Mouse (Mus musculus): ENCODE data around the gene Gstm5. TPM values are rescaled to one million over a fixed set of nuclear protein-coding genes. Genes with fewer than 3 reads are reported as not detected.

The Gstm5 gene
- polyA plus RNA-seq (2012; rRNA removed), result 145 and 147 TPM in 2 replicates

DNA sequence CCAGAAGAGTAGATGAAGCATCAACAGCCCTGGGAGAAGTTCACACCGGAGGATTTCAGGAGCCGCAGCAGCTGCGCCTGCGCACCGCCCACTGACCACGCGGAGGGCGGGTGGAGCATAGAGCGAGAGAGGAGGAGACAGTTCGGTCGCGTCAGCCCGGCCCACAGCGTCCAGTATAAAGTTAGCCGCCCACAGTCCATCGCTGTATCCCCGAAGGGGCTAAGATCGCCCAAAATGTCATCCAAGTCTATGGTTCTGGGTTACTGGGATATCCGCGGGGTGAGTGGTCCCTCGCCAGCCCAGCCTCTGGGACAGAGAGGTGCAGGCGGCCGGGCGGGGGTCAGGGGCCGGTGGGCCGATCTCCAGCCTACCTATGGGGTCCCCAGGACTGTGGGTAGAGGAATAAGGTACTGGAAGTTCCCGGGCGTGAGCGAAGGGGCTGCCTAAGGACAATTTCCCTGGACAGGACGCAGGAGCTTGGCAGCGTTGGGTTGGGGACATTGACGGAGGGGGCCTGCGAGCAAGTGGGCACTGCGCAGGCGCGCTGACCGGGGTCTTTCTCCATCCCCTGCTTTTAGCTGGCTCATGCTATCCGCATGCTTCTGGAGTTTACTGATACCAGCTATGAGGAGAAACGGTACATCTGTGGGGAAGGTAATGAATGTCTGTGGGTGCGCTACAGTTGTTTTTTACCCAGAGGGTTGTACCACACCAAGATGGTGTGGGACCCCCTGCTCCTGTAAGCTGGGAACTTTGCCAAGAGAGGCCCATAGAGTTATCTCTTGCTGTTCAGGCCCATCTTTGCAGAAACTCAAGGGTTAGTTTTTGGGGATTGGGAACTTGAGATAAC, at the start of gene Gstm5:
Gene Gstm5 (plus strand): TSS at position 102 of the 850 bp plus-strand sequence.
- DNase-seq (ENCODE audit: low read depth), result peak; percentile 93
- no peak for TF ChIP-seq CTCF (IDR thresholded peaks at IDR 0.05; ENCODE audit: borderline replicate concordance, extremely low read depth, insufficient read depth, insufficient read length)
- peak; percentile 69; the same call in 1 of the 2 replicates for TF ChIP-seq POLR2A (IDR thresholded peaks at IDR 0.05; ENCODE audit: borderline replicate concordance, extremely low read depth, insufficient read depth, insufficient read length, poor library complexity, severe bottlenecking)

DNA sequence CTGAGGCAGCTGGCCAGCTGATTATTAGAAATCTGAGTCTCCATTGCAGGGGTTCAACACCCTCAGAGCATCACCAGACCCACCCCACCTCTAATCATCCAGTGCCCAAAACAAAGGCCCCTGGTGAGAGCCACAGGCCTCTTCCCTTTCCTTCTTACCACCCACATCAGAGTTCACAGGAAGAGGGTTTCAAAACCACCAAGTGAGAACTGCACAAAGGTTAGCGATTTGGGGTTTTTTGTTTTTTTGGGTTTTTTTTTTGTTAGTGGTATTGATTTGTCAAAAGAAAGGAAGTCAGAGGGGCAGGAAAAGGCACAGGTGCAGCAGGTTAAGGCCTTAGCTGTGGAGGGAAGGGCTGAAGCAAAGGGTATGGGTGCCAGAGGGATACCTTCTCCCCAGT, 49.4 kb upstream of the Gstm5 start:
- TF ChIP-seq POLR2A (IDR thresholded peaks at IDR 0.05; ENCODE audit: borderline replicate concordance, extremely low read depth, insufficient read depth, insufficient read length, poor library complexity, severe bottlenecking), result no peak
- no peak for TF ChIP-seq CTCF (IDR thresholded peaks at IDR 0.05; ENCODE audit: borderline replicate concordance, extremely low read depth, insufficient read depth, insufficient read length)
- no peak for DNase-seq (ENCODE audit: low read depth)

DNA sequence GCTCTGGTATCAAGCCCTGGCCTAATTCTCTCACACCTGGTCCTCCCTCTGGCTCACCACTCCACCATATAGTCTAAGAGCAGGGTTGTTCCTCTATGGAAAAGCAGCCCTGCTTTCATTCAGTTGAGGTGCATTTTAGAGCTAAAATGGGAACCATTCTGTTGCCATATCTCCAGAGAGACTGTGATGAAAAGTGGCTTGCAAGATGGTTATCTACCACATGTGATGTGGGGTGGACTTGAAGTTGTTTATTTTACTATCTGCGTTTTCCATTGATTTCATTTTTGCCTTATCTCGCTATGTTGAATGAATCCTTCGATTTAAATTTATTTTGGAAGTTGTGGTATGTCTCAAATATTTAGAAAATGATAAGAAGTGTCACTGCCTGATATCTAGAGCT, 48.8 kb upstream of the Gstm5 start:
- DNase-seq (ENCODE audit: low read depth), result no peak
- TF ChIP-seq POLR2A (IDR thresholded peaks at IDR 0.05; ENCODE audit: borderline replicate concordance, extremely low read depth, insufficient read depth, insufficient read length, poor library complexity, severe bottlenecking), result no peak
- no peak for TF ChIP-seq CTCF (IDR thresholded peaks at IDR 0.05; ENCODE audit: borderline replicate concordance, extremely low read depth, insufficient read depth, insufficient read length)

DNA sequence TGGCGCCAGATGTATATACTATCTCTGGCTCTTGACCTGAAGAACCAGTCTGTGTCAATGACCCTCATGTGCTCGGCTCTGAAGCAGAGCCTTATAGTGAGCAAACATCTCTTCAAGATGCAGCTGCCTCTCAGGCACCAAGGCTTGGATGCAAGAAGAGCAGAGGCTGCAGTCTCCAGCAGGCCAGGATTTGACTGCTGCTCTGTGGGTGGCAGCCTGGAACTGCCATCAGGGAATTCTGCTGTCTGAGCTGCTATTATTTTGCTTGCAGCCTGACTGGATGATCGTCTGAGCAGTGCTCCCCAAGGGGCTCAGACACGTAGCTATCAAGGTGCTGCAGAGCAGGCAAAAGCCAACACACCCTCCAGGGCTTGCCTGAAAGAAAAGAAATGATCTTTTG, 47.5 kb upstream of the Gstm5 start:
- no peak for DNase-seq (ENCODE audit: low read depth)
- TF ChIP-seq POLR2A (IDR thresholded peaks at IDR 0.05; ENCODE audit: borderline replicate concordance, extremely low read depth, insufficient read depth, insufficient read length, poor library complexity, severe bottlenecking) (no peak), CTCF (IDR thresholded peaks at IDR 0.05; ENCODE audit: borderline replicate concordance, extremely low read depth, insufficient read depth, insufficient read length) (no peak)

DNA sequence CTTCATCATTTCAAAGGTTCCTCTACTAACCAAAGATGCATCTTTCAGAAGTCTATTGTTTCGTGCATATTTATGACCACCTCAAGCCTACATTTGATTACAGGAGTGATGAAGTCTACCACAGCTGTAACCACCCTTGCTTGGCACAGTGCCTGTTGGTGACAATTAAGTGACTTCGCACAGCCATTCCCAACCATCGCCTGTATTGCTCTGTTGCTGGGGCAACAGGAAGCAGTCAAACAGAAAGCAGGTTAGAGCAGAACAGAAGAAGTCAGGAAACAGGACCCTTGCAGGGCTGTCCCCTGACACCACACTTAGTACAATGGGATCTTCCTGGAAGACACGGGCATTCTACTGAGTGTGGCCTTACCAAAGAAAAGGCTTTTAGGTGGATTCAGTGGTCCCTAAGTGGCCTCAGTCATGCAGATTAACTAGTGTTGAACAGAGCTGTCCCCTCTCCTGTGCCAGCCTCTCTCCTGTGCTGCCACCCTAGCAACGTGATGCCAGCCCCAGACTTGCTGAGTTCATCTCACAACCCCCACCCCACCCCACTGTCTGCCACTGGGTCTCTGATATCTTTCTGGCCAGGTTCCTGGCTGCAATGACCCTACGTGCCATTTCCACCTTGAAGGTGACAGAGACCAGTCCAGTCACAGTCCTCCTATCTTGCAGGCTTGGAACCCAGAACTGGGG, 46.5 kb upstream of the Gstm5 start:
- TF ChIP-seq POLR2A (IDR thresholded peaks at IDR 0.05; ENCODE audit: borderline replicate concordance, extremely low read depth, insufficient read depth, insufficient read length, poor library complexity, severe bottlenecking) (no peak), CTCF (IDR thresholded peaks at IDR 0.05; ENCODE audit: borderline replicate concordance, extremely low read depth, insufficient read depth, insufficient read length) (no peak)
- peak; percentile 69 for DNase-seq (ENCODE audit: low read depth)

- no peak for DNase-seq (ENCODE audit: low read depth)
- TF ChIP-seq POLR2A (IDR thresholded peaks at IDR 0.05; ENCODE audit: borderline replicate concordance, extremely low read depth, insufficient read depth, insufficient read length, poor library complexity, severe bottlenecking), result no peak
Measured at GRCm38 (mm10) chr3:107849693-107850031, 46.0 kb upstream of the Gstm5 start.

DNA sequence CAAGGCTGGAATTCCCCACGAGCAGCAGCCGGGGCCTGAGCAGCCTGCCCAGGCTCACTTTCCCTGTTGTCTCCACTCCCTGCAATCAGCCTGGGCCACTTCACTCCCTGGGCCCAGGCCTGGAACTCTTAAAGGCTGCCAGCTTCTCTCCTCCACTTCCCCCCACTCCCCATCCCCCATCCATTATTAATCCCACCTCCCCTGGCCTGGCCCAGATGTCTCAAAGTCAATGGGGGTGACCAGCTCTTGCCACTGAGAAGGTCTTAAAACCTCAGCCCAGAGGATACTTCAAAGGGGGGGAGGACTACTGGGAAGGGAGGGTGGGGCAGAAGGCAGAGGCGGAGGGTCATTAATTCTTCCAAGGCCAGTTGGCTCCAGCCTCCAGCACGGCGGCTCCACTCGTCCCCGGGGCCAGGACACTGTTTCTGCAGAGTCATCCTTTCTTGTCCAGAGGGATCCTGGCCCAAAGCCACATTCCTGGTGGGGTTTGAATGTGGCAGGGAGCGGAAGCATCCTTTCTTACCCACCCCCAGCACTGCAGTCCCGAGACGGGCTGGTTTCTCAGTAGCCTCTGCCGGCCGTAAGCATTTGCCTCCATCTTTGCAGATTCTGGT, 45.1 kb upstream of the Gstm5 start:
- TF ChIP-seq CTCF (IDR thresholded peaks at IDR 0.05; ENCODE audit: borderline replicate concordance, extremely low read depth, insufficient read depth, insufficient read length) (no peak), POLR2A (IDR thresholded peaks at IDR 0.05; ENCODE audit: borderline replicate concordance, extremely low read depth, insufficient read depth, insufficient read length, poor library complexity, severe bottlenecking) (no peak)
- DNase-seq (ENCODE audit: low read depth), result peak; percentile 78

DNA sequence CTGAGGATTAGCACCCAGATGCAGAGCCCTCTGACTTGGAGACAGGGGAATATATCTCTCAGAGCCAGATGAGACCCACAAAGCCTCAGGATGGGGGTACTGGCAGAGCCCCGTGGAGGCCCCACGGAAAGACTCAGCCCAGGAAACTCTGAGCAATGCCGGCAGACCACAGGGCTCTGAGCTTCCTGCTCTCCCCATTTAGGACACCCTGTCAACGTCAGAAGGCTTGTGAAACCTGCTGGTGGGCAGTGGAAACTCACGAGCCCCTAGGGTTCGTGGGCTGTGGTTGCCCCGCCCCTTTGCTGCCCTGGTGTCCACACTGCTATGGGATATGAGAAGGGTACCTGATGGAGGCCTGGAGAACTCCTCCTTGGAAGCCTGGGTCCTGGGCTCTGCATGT, 42.8 kb upstream of the Gstm5 start:
- TF ChIP-seq POLR2A (IDR thresholded peaks at IDR 0.05; ENCODE audit: borderline replicate concordance, extremely low read depth, insufficient read depth, insufficient read length, poor library complexity, severe bottlenecking) (no peak), CTCF (IDR thresholded peaks at IDR 0.05; ENCODE audit: borderline replicate concordance, extremely low read depth, insufficient read depth, insufficient read length) (no peak)

DNA sequence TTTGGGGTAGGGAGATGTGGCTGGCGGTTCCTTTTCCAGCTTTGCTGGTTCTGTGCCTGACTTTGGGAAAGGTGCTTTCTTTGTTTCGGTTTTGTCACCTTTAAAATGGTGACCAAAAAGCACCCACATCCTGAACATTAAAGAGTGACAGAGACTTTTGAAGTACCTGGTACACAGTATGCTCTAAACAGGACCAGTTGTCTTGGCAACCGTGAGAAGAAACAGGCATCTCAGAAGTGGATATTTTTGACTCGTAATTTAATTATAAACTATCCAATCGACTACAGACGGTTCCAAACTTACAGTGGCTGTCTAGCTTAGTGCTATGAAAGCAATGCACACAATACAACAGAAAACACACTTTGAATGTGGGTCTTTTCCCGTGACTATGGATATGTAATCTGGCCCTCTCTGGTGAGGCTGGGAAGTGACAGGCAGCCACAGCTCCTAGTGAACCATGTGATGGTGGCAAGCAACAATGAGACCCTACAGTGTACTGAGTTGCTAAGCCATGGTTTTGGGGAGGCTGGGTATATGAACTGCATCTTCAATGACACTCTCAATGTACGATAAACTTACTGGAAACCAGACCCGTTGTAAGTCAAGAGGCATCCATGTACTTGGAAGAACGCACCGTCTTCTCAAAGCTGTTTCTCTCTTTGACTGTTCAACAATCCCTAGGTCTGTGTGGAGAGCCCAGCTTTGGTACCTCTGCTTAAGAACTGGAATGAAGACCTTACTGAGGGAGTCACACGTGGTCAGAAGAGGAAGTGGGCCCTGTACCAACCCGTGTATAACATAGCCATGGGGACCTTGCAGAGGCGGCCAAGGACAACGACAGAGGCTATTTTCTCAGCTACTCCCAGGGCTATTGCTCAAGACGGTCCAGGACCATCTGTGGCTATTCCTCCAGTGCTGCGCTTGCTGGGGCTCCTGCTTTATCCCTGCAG, 42.1 kb upstream of the Gstm5 start:
- DNase-seq (ENCODE audit: low read depth), result no peak
- TF ChIP-seq POLR2A (IDR thresholded peaks at IDR 0.05; ENCODE audit: borderline replicate concordance, extremely low read depth, insufficient read depth, insufficient read length, poor library complexity, severe bottlenecking) (no peak), CTCF (IDR thresholded peaks at IDR 0.05; ENCODE audit: borderline replicate concordance, extremely low read depth, insufficient read depth, insufficient read length) (0 out of 2 replicates have a peak, but pooled peaks have one; percentile 8)

More for the DNA sequence above, 42.8 kb upstream of the Gstm5 start:
- no peak for DNase-seq (ENCODE audit: low read depth)

GRCm38 (mm10) chr3:107855368-107855767, 40.3 kb upstream of the Gstm5 start:
- TF ChIP-seq POLR2A (IDR thresholded peaks at IDR 0.05; ENCODE audit: borderline replicate concordance, extremely low read depth, insufficient read depth, insufficient read length, poor library complexity, severe bottlenecking), result no peak
- no peak for TF ChIP-seq CTCF (IDR thresholded peaks at IDR 0.05; ENCODE audit: borderline replicate concordance, extremely low read depth, insufficient read depth, insufficient read length)
- no peak for DNase-seq (ENCODE audit: low read depth)
